Mouse (Mus musculus): ENCODE results near the gene Ctnna3. TPM values are rescaled to one million over a fixed set of nuclear protein-coding genes. Genes with fewer than 3 reads are reported as not detected.
"Not testable (repeated sequence)": the region's sequence is repeated elsewhere in the genome, so short reads cannot be mapped to it uniquely, and the experiment has no call there.

Ctnna3 gene
- polyA plus RNA-seq, 1 experiment = not detected

GRCm38 (mm10) chr10:64741721-64742120, 1311.8 kb downstream of the Ctnna3 start:
- H3K4me3 ChIP-seq (ENCODE audit: insufficient read depth, low read depth, low read length); H3K4me1 ChIP-seq (ENCODE audit: control insufficient read depth, insufficient read depth, insufficient read length, low read length); H3K27ac ChIP-seq (replicated peaks; ENCODE audit: low read depth, low read length): not testable (repeated sequence)

- not testable (repeated sequence) for H3K4me3 ChIP-seq (ENCODE audit: insufficient read depth, low read depth, low read length); H3K27ac ChIP-seq (replicated peaks; ENCODE audit: low read depth, low read length); H3K4me1 ChIP-seq (ENCODE audit: control insufficient read depth, insufficient read depth, insufficient read length, low read length)
These were observed 1314.2 kb downstream of the Ctnna3 start for GRCm38 (mm10) chr10:64744099-64744498.

DNA sequence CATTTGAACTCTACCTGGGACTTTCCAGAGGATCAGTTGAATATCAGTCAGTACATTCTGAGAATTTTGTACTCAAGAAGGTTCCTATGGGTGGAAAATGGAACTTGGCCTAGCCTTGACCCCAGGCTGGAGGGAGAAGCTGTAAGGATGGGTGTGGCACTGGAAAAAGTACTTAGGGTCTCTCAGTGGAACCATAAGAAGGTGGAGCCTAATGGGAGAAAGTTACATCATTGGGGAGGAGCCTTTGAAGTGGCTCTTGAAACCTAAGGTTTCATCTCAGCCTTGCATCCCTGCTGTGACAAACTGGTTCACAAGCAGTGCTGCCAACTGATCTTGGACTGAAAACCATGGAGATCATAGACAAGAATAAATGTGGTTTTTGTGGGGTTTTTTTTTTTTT, 1318.8 kb downstream of the Ctnna3 start:
- Histone ChIP-seq H3K4me1 (ENCODE audit: control insufficient read depth, insufficient read depth, insufficient read length, low read length) (no peaks in the 10 kb centered on the region), H3K4me3 (ENCODE audit: insufficient read depth, low read depth, low read length) (no peak overlapping the region), H3K27ac (replicated peaks; ENCODE audit: low read depth, low read length) (no peak overlapping the region)

DNA sequence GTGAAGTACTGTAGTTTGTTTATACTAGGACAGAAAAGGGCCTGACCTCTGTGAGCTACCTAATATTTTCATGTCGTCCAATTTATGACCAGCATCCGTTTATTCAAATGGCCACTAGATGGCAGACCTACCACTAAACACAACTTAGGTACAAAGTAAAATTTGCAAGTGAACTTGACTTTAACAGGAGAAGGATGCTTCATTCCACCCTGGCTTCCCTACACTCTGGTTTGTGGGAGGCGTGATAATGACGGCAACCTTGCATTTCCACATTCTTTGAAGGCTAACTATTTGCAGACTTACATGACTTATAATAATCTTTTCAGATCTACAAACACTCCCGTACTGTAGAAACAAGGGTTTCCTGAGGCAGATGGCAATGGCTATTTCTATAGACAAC, 1320.9 kb downstream of the Ctnna3 start:
- no peak overlapping the region for H3K4me3 ChIP-seq (ENCODE audit: insufficient read depth, low read depth, low read length)
- H3K27ac ChIP-seq (replicated peaks; ENCODE audit: low read depth, low read length) = no peak overlapping the region
- H3K4me1 ChIP-seq (ENCODE audit: control insufficient read depth, insufficient read depth, insufficient read length, low read length) = no peaks in the 10 kb centered on the region

- H3K27ac ChIP-seq (replicated peaks; ENCODE audit: low read depth, low read length) = no peak overlapping the region
- H3K4me1 ChIP-seq (ENCODE audit: control insufficient read depth, insufficient read depth, insufficient read length, low read length) = no peaks in the 10 kb centered on the region
- no peak overlapping the region for H3K4me3 ChIP-seq (ENCODE audit: insufficient read depth, low read depth, low read length)
These were observed 1406.4 kb downstream of the Ctnna3 start for GRCm38 (mm10) chr10:64836315-64836714.

GRCm38 (mm10) chr10:64861439-64861838, 1431.5 kb downstream of the Ctnna3 start:
- H3K4me3 ChIP-seq (ENCODE audit: insufficient read depth, low read depth, low read length) = no peak overlapping the region

DNA sequence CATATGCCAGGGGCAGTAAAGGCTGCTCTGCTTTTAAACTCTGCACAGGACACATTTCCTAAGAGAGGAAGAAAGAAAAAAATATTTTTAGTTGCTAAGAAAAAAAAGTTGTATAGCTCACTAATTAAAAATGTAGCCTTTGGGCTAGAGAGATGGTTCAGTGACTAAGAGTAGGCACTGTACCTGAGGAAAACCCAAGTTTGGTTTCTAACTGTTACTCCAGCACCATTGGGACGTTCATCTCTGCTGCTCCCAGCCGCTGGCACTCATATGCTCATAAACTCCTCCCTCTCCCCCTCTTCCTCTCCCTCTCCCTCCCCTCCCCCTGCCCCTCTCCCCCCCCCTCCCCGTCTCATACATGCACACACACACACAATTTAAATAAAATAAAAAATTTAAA, 1441.0 kb downstream of the Ctnna3 start:
- no peak overlapping the region for H3K27ac ChIP-seq (replicated peaks; ENCODE audit: low read depth, low read length)

More at GRCm38 (mm10) chr10:64861439-64861838, 1431.5 kb downstream of the Ctnna3 start:
- H3K27ac ChIP-seq (replicated peaks; ENCODE audit: low read depth, low read length) = no peak overlapping the region
- no peaks in the 10 kb centered on the region for H3K4me1 ChIP-seq (ENCODE audit: control insufficient read depth, insufficient read depth, insufficient read length, low read length)

GRCm38 (mm10) chr10:64876506-64876905, 1446.6 kb downstream of the Ctnna3 start:
- no peak overlapping the region for H3K27ac ChIP-seq (replicated peaks; ENCODE audit: low read depth, low read length)
- H3K4me1 ChIP-seq (ENCODE audit: control insufficient read depth, insufficient read depth, insufficient read length, low read length) = no peaks in the 10 kb centered on the region
- no peak overlapping the region for H3K4me3 ChIP-seq (ENCODE audit: insufficient read depth, low read depth, low read length)

More for the DNA sequence above, 1441.0 kb downstream of the Ctnna3 start:
- Histone ChIP-seq H3K4me3 (ENCODE audit: insufficient read depth, low read depth, low read length) (no peak overlapping the region), H3K4me1 (ENCODE audit: control insufficient read depth, insufficient read depth, insufficient read length, low read length) (no peaks in the 10 kb centered on the region)

DNA sequence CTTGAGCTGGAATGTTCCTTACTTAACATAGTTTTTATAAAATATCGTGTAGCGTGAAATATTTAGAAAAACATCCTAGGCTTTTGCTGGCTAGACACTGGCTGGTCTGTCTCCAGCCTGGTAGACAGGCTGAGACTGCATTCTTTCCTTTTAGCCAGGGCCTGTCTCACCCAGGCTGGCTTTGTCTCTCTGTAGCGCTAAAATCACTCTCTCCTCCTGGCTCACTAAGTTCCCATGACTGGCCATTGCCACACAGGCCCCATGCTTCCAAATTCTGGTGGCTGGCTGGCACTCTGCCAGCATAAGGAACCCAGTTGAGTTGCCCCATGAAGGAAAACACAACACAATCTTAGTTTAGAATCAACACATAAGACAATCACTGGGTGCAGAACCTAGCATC, 1450.0 kb downstream of the Ctnna3 start:
- Histone ChIP-seq H3K27ac (replicated peaks; ENCODE audit: low read depth, low read length) (no peak overlapping the region), H3K4me3 (ENCODE audit: insufficient read depth, low read depth, low read length) (no peak overlapping the region)

GRCm38 (mm10) chr10:64886946-64887345, 1457.0 kb downstream of the Ctnna3 start:
- no peaks in the 10 kb centered on the region for H3K4me1 ChIP-seq (ENCODE audit: control insufficient read depth, insufficient read depth, insufficient read length, low read length)
- H3K27ac ChIP-seq (replicated peaks; ENCODE audit: low read depth, low read length) = no peak overlapping the region
- no peak overlapping the region for H3K4me3 ChIP-seq (ENCODE audit: insufficient read depth, low read depth, low read length)

More for the DNA sequence above, 1450.0 kb downstream of the Ctnna3 start:
- no peaks in the 10 kb centered on the region for H3K4me1 ChIP-seq (ENCODE audit: control insufficient read depth, insufficient read depth, insufficient read length, low read length)

GRCm38 (mm10) chr10:64892458-64892857, 1462.6 kb downstream of the Ctnna3 start:
- H3K27ac ChIP-seq (replicated peaks; ENCODE audit: low read depth, low read length) = no peak overlapping the region
- H3K4me1 ChIP-seq (ENCODE audit: control insufficient read depth, insufficient read depth, insufficient read length, low read length) = no peaks in the 10 kb centered on the region
- H3K4me3 ChIP-seq (ENCODE audit: insufficient read depth, low read depth, low read length) = no peak overlapping the region

GRCm38 (mm10) chr10:64898739-64899138, 1468.8 kb downstream of the Ctnna3 start:
- no peaks in the 10 kb centered on the region for H3K4me1 ChIP-seq (ENCODE audit: control insufficient read depth, insufficient read depth, insufficient read length, low read length)
- no peak overlapping the region for H3K27ac ChIP-seq (replicated peaks; ENCODE audit: low read depth, low read length)
- H3K4me3 ChIP-seq (ENCODE audit: insufficient read depth, low read depth, low read length) = no peak overlapping the region

DNA sequence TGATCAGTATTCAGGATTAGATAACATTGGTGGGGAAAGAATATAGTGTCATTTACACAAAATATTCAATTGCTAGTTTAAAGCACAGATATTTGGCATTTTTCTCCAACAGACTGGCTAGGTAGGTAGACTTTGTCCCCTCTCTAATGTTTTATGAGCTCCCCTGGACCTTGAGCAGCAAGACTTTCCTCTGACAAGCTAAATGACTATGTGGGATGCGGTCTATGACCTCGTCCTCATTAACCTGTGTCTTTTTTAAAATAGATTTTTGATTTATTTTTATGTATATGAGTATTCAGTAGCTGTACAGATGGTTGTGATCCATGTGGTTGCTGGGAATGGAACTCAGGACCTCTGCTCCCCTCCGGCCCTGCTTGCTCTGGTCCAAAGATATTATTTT, 1471.8 kb downstream of the Ctnna3 start:
- Histone ChIP-seq H3K4me1 (ENCODE audit: control insufficient read depth, insufficient read depth, insufficient read length, low read length) (no peaks in the 10 kb centered on the region), H3K4me3 (ENCODE audit: insufficient read depth, low read depth, low read length) (no peak overlapping the region), H3K27ac (replicated peaks; ENCODE audit: low read depth, low read length) (no peak overlapping the region)

GRCm38 (mm10) chr10:64940975-64941374, 1511.1 kb downstream of the Ctnna3 start:
- no peak overlapping the region for H3K4me3 ChIP-seq (ENCODE audit: insufficient read depth, low read depth, low read length)
- H3K4me1 ChIP-seq (ENCODE audit: control insufficient read depth, insufficient read depth, insufficient read length, low read length) = no peaks in the 10 kb centered on the region
- no peak overlapping the region for H3K27ac ChIP-seq (replicated peaks; ENCODE audit: low read depth, low read length)

DNA sequence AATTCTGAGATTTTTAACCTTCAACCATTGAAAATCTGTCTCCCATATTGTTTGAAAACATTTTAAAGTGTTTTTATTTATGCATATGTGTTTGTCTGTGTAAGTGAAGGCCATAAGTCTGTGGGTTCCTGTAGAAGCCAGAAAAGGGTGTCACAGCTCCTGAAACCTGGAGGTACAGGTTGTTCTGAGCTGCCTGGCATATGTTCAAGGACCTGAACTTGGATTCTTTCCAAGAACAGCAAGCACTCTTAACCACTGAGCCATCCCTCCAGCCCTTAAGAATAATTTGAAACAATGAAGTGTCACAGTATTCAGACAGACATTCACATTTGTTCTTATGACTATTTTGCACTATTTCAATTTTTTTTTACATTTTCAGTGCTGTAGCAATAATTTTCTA, 1528.5 kb downstream of the Ctnna3 start:
- Histone ChIP-seq H3K4me3 (ENCODE audit: insufficient read depth, low read depth, low read length) (no peak overlapping the region), H3K4me1 (ENCODE audit: control insufficient read depth, insufficient read depth, insufficient read length, low read length) (no peaks in the 10 kb centered on the region), H3K27ac (replicated peaks; ENCODE audit: low read depth, low read length) (no peak overlapping the region)

GRCm38 (mm10) chr10:64992871-64993270, 1563.0 kb downstream of the Ctnna3 start:
- Histone ChIP-seq H3K4me1 (ENCODE audit: control insufficient read depth, insufficient read depth, insufficient read length, low read length) (no peaks in the 10 kb centered on the region), H3K27ac (replicated peaks; ENCODE audit: low read depth, low read length) (no peak overlapping the region), H3K4me3 (ENCODE audit: insufficient read depth, low read depth, low read length) (no peak overlapping the region)

- Histone ChIP-seq H3K4me1 (ENCODE audit: control insufficient read depth, insufficient read depth, insufficient read length, low read length) (no peaks in the 10 kb centered on the region), H3K4me3 (ENCODE audit: insufficient read depth, low read depth, low read length) (no peak overlapping the region), H3K27ac (replicated peaks; ENCODE audit: low read depth, low read length) (no peak overlapping the region)
These were observed 1583.6 kb downstream of the Ctnna3 start for GRCm38 (mm10) chr10:65013525-65013924.

Measured in brown adipose tissue, adult 24 weeks (tissue).